Mouse (Mus musculus) myocyte (in vitro differentiated cells): ENCODE measurements at regions not wholly inside any gene's neighbourhood (a gene's known extent, or its start where the extent isn't known, plus 50 kb on each side); places are given as distances from the start of the nearest gene placed in this dataset.

Experiments used
- E2F4 ChIP-seq: IDR thresholded peaks from one replicate; pipeline ENCODE4 v1.6.1; 2011; ENCODE audit warnings: mild to moderate bottlenecking, control low read depth, moderate library complexity; ENCODE audit not compliant: insufficient read depth
- MAX ChIP-seq: IDR thresholded peaks from one replicate; pipeline ENCODE4 v1.6.1; 2011; ENCODE audit warnings: low read depth, mild to moderate bottlenecking, control low read depth
- MYOD1 ChIP-seq, 3 experiments: IDR thresholded peaks; one replicate each; pipeline ENCODE4 v1.6.1; 2011; ENCODE audit warnings: control low read depth in 2 of 3, low read depth in 2 of 3, mild to moderate bottlenecking in 2 of 3, moderate library complexity in 1 of 3; ENCODE audit not compliant: insufficient read length in 2 of 3, control insufficient read depth in 1 of 3
- MYOG ChIP-seq, 3 experiments: IDR thresholded peaks; one replicate each; pipeline ENCODE4 v1.6.1; 2011; ENCODE audit warnings: control low read depth in 2 of 3, low read depth in 2 of 3, mild to moderate bottlenecking in 2 of 3; ENCODE audit not compliant: insufficient read length in 2 of 3, control insufficient read depth in 1 of 3, insufficient read depth in 1 of 3
- POLR2A ChIP-seq: IDR thresholded peaks from one replicate; pipeline ENCODE4 v1.6.1; 2011; ENCODE audit warnings: low read depth, mild to moderate bottlenecking, control low read depth, moderate library complexity; ENCODE audit not compliant: insufficient read length
- TCF12 ChIP-seq: IDR thresholded peaks from one replicate; pipeline ENCODE4 v1.6.1; 2011; ENCODE audit warnings: mild to moderate bottlenecking, control low read depth; ENCODE audit not compliant: poor library complexity, insufficient read depth, severe bottlenecking
- TCF3 ChIP-seq: IDR thresholded peaks from one replicate; pipeline ENCODE4 v1.6.1; 2011; ENCODE audit warnings: low read depth, control low read depth; ENCODE audit not compliant: insufficient read length
- USF1 ChIP-seq: IDR thresholded peaks from one replicate; pipeline ENCODE4 v1.6.1; 2011; ENCODE audit warnings: low read depth, mild to moderate bottlenecking, control low read depth, moderate library complexity

DNA sequence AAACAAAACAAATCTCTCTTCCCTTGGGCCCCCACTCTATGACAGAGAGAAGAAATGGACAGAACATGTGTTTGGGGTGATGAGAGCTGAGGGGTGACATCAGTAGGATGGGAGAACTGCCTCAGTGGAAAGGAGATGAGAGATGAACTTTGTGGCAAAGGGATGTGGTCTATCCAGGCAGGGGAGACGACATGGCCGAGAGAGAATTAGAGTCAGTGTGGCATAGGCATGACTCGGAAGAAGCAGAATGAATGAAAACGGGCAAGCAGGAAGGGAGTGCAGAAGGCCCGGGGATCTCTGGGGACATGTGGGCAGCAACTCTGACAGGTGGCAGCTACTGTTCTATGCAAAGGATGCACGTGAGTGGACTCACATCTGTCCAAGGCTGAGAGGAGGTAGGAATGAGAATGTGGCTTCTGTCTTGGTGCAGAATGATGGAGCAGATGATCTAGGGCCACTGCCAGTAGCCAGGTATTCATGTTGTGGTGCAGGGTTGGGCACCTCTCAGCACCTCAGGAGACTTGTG, 113.4 kb downstream of the Ets2 start:
- TF ChIP-seq POLR2A = no peak
- peak in 1 of 3 experiments; percentile 29 for TF ChIP-seq MYOG (IDR thresholded peaks at IDR 0.05; ENCODE audit: control insufficient read depth in 1 of 3, insufficient read depth in 1 of 3, insufficient read length in 2 of 3, low read depth in 2 of 3)
- TF ChIP-seq USF1 = no peak
- no peak for TF ChIP-seq TCF3
- TF ChIP-seq MAX = no peak
- TF ChIP-seq TCF12 = no peak
- TF ChIP-seq E2F4 = no peak
- TF ChIP-seq MYOD1 (IDR thresholded peaks at IDR 0.05; ENCODE audit: control insufficient read depth in 1 of 3, insufficient read length in 2 of 3, low read depth in 2 of 3) = peak in 2 of 3 experiments; percentile 43 to 63
